Mouse (Mus musculus): Measurements from ENCODE around the gene Ppp1r10. TPM values are rescaled to one million over a fixed set of nuclear protein-coding genes. Genes with fewer than 3 reads are reported as not detected.
"Not testable (repeated sequence)": the region's sequence is repeated elsewhere in the genome, so short reads cannot be mapped to it uniquely, and the experiment has no call there.

The Ppp1r10 gene
- polyA plus RNA-seq, 1 experiment from 2014 or later = 26.9 TPM

GRCm38 (mm10) chr17:35929534-35929933 is 13.3 kb downstream of the Ppp1r10 start:
- Histone ChIP-seq H3K27me3 (ENCODE audit: control insufficient read depth, insufficient read depth, low read length) (no peaks in the 10 kb centered on the region), H3K9ac (ENCODE audit: low read depth, low read length) (no peak overlapping the region), H3K9me3 (replicated peaks; ENCODE audit: control insufficient read depth, low read length) (no peaks in the 10 kb centered on the region), H3K4me3 (ENCODE audit: low read depth, low read length) (no peak overlapping the region), H3K4me1 (ENCODE audit: control insufficient read depth, insufficient read depth, low read length) (no peaks in the 10 kb centered on the region), H3K36me3 (ENCODE audit: control insufficient read depth, insufficient read depth, low read length) (peaks cover 46% of the 10 kb centered on the region), H3K4me2 (no peak overlapping the region), H3K27ac (ENCODE audit: low read depth, low read length) (no peak overlapping the region)
- WGBS (ENCODE audit: insufficient replicate concordance) = 95% methylated on average over 2 of the region's 2 CpGs
- ATAC-seq (replicated peaks; ENCODE audit: insufficient number of reproducible peaks, low FRiP score, low TSS enrichment) = no peak

- Histone ChIP-seq H3K27me3 (ENCODE audit: control insufficient read depth, insufficient read depth, low read length) (no peaks in the 10 kb centered on the region), H3K4me1 (ENCODE audit: control insufficient read depth, insufficient read depth, low read length) (no peaks in the 10 kb centered on the region), H3K4me3 (ENCODE audit: low read depth, low read length) (no peak overlapping the region), H3K9me3 (replicated peaks; ENCODE audit: control insufficient read depth, low read length) (no peaks in the 10 kb centered on the region), H3K9ac (ENCODE audit: low read depth, low read length) (no peak overlapping the region), H3K36me3 (ENCODE audit: control insufficient read depth, insufficient read depth, low read length) (peaks cover 40% of the 10 kb centered on the region), H3K4me2 (no peak overlapping the region), H3K27ac (ENCODE audit: low read depth, low read length) (no peak overlapping the region)
- 94% methylated on average over 12 of the region's 12 CpGs for WGBS (ENCODE audit: insufficient replicate concordance)
- ATAC-seq (replicated peaks; ENCODE audit: insufficient number of reproducible peaks, low FRiP score, low TSS enrichment) = no peak; the same call in 1 of the 2 replicates
These were observed 14.4 kb downstream of the Ppp1r10 start for GRCm38 (mm10) chr17:35930627-35931026.

DNA sequence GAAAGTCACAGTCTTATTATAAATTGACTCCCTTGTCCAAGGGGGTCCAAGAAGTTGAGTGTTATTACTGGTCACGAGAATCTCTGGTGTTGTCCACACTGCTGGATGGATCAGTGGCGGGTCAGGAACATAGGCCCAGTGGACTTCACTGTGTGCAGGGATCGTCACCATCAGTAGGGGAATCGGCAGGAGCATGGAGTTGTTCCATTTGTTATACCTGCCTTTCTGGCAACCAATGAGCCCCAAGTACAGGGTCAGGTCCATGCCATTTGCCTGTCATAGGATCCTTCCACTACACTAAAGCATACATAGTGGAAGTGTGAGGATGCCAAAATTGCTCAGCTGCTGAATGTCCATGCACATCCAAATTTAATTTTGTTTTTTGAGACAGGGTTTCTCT is 16.4 kb downstream of the Ppp1r10 start:
- no peaks in the 10 kb centered on the region for H3K9me3 ChIP-seq (replicated peaks; ENCODE audit: control insufficient read depth, low read length)
- H3K27me3 ChIP-seq (ENCODE audit: control insufficient read depth, insufficient read depth, low read length) = no peaks in the 10 kb centered on the region
- WGBS (ENCODE audit: insufficient replicate concordance) = 88% methylated on average over 4 of the region's 4 CpGs
- no peak overlapping the region for H3K4me3 ChIP-seq (ENCODE audit: low read depth, low read length)
- peaks cover 31% of the 10 kb centered on the region for H3K36me3 ChIP-seq (ENCODE audit: control insufficient read depth, insufficient read depth, low read length)
- H3K27ac ChIP-seq (ENCODE audit: low read depth, low read length) = no peak overlapping the region
- no peak for ATAC-seq (replicated peaks; ENCODE audit: insufficient number of reproducible peaks, low FRiP score, low TSS enrichment)
- H3K4me1 ChIP-seq (ENCODE audit: control insufficient read depth, insufficient read depth, low read length) = no peaks in the 10 kb centered on the region
- H3K9ac ChIP-seq (ENCODE audit: low read depth, low read length) = no peak overlapping the region
- H3K4me2 ChIP-seq = no peak overlapping the region

DNA sequence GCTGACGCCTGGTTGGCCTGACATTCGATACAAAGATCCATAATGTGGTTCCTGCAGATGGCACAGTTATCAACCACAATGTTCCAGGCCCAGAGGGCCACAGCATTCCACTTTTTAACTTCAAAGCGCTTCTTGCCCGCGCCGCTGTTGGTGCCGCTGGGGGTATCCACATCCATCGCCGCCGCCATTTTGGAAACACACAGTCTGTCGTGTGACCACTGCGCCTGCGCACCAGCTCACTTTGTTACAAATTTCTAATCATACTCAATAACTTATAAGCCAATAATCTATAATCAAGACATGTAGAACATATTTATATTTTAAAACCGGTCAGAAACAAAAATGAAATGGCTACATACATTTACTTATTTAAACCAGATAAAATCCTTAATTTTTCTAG is 19.5 kb downstream of the Ppp1r10 start:
- H3K27ac ChIP-seq (ENCODE audit: low read depth, low read length); H3K4me3 ChIP-seq (ENCODE audit: low read depth, low read length); ATAC-seq (replicated peaks; ENCODE audit: insufficient number of reproducible peaks, low FRiP score, low TSS enrichment); H3K36me3 ChIP-seq (ENCODE audit: control insufficient read depth, insufficient read depth, low read length); H3K27me3 ChIP-seq (ENCODE audit: control insufficient read depth, insufficient read depth, low read length); H3K4me1 ChIP-seq (ENCODE audit: control insufficient read depth, insufficient read depth, low read length); H3K9ac ChIP-seq (ENCODE audit: low read depth, low read length); H3K9me3 ChIP-seq (replicated peaks; ENCODE audit: control insufficient read depth, low read length); H3K4me2 ChIP-seq: not testable (repeated sequence)
- 75% methylated on average over 14 of the region's 14 CpGs for WGBS (ENCODE audit: insufficient replicate concordance)

DNA sequence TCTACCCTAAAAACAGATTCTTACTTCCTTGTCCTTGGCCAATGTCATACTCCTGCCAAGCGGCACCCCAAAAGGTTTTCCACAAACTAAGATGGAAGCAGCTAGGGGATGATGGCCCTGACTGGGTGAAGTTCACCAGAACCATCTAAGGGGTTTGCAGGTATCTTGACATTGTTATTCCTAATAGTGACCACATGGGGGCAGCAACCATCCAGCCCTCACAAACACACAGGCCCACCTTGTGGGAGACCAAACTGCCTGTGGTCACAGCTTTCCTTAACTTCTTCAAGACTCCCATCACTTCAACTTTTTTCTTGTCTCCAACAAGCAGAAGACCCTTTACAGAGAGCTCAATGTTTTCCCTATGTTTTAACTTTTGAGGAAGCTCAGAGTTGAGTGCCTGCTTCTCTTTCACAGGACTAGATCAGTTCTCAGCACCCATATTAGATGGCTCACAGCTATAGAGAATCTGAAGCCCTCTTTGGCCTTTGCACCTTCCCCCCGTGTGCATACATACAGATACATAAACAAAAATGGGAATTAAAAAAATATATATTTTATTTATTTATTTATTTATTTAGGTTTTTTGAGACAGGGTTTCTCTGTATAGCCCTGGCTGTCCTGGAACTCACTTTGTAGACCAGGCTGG is 21.6 kb downstream of the Ppp1r10 start:
- WGBS (ENCODE audit: insufficient replicate concordance) = 35% methylated on average over 2 of the region's 2 CpGs
- H3K4me2 ChIP-seq = no peak overlapping the region
- ATAC-seq (replicated peaks; ENCODE audit: insufficient number of reproducible peaks, low FRiP score, low TSS enrichment) = peak; percentile 18; the same call in 1 of the 2 replicates

GRCm38 (mm10) chr17:35939108-35939507 is 22.9 kb downstream of the Ppp1r10 start:
- Histone ChIP-seq H3K9me3 (replicated peaks; ENCODE audit: control insufficient read depth, low read length) (no peaks in the 10 kb centered on the region), H3K4me1 (ENCODE audit: control insufficient read depth, insufficient read depth, low read length) (no peaks in the 10 kb centered on the region), H3K4me3 (ENCODE audit: low read depth, low read length) (no peak overlapping the region), H3K36me3 (ENCODE audit: control insufficient read depth, insufficient read depth, low read length) (no peaks in the 10 kb centered on the region), H3K9ac (ENCODE audit: low read depth, low read length) (no peak overlapping the region), H3K4me2 (no peak overlapping the region), H3K27ac (ENCODE audit: low read depth, low read length) (no peak overlapping the region), H3K27me3 (ENCODE audit: control insufficient read depth, insufficient read depth, low read length) (no peaks in the 10 kb centered on the region)
- ATAC-seq (replicated peaks; ENCODE audit: insufficient number of reproducible peaks, low FRiP score, low TSS enrichment) = no peak
- 56% methylated on average over 2 of the region's 2 CpGs for WGBS (ENCODE audit: insufficient replicate concordance)

More for the DNA sequence above, 21.6 kb downstream of the Ppp1r10 start:
- H3K27ac ChIP-seq (ENCODE audit: low read depth, low read length) = no peak overlapping the region
- no peaks in the 10 kb centered on the region for H3K4me1 ChIP-seq (ENCODE audit: control insufficient read depth, insufficient read depth, low read length)
- H3K36me3 ChIP-seq (ENCODE audit: control insufficient read depth, insufficient read depth, low read length) = no peaks in the 10 kb centered on the region
- no peak overlapping the region for H3K4me3 ChIP-seq (ENCODE audit: low read depth, low read length)
- no peaks in the 10 kb centered on the region for H3K9me3 ChIP-seq (replicated peaks; ENCODE audit: control insufficient read depth, low read length)
- no peaks in the 10 kb centered on the region for H3K27me3 ChIP-seq (ENCODE audit: control insufficient read depth, insufficient read depth, low read length)
- H3K9ac ChIP-seq (ENCODE audit: low read depth, low read length) = no peak overlapping the region

DNA sequence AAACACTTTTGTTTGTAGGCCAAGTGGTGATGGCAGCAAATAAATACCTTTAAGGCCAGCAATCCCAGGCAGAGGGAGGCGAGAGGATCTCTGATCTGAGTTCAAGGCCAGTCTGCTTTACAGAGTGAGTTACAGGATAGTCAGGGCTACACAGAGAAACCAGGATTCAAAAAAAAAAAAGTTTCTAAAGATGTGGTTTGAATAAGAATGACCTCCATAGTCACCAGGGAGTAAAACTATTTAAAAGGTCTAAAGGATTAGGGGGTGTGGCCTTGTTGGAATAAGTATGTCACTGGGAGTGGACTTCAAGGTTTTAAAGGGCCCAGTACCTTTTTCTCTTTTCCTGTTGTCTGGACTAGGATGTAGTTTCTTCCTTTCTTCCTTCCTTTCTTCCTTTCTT is 23.7 kb downstream of the Ppp1r10 start:
- Histone ChIP-seq H3K27me3 (ENCODE audit: control insufficient read depth, insufficient read depth, low read length) (no peaks in the 10 kb centered on the region), H3K9me3 (replicated peaks; ENCODE audit: control insufficient read depth, low read length) (no peaks in the 10 kb centered on the region), H3K36me3 (ENCODE audit: control insufficient read depth, insufficient read depth, low read length) (no peaks in the 10 kb centered on the region), H3K27ac (ENCODE audit: low read depth, low read length) (no peak overlapping the region), H3K4me1 (ENCODE audit: control insufficient read depth, insufficient read depth, low read length) (no peaks in the 10 kb centered on the region), H3K4me3 (ENCODE audit: low read depth, low read length) (no peak overlapping the region), H3K4me2 (no peak overlapping the region), H3K9ac (ENCODE audit: low read depth, low read length) (no peak overlapping the region)
- no peak for ATAC-seq (replicated peaks; ENCODE audit: insufficient number of reproducible peaks, low FRiP score, low TSS enrichment)
- WGBS (ENCODE audit: insufficient replicate concordance) = 50% methylated on average over 1 of the region's 1 CpGs

GRCm38 (mm10) chr17:35950946-35951345 is 34.7 kb downstream of the Ppp1r10 start:
- not testable (repeated sequence) for H3K27me3 ChIP-seq (ENCODE audit: control insufficient read depth, insufficient read depth, low read length); H3K4me1 ChIP-seq (ENCODE audit: control insufficient read depth, insufficient read depth, low read length); H3K36me3 ChIP-seq (ENCODE audit: control insufficient read depth, insufficient read depth, low read length); H3K4me2 ChIP-seq; H3K9me3 ChIP-seq (replicated peaks; ENCODE audit: control insufficient read depth, low read length); H3K9ac ChIP-seq (ENCODE audit: low read depth, low read length); H3K4me3 ChIP-seq (ENCODE audit: low read depth, low read length); ATAC-seq (replicated peaks; ENCODE audit: insufficient number of reproducible peaks, low FRiP score, low TSS enrichment); H3K27ac ChIP-seq (ENCODE audit: low read depth, low read length)

DNA sequence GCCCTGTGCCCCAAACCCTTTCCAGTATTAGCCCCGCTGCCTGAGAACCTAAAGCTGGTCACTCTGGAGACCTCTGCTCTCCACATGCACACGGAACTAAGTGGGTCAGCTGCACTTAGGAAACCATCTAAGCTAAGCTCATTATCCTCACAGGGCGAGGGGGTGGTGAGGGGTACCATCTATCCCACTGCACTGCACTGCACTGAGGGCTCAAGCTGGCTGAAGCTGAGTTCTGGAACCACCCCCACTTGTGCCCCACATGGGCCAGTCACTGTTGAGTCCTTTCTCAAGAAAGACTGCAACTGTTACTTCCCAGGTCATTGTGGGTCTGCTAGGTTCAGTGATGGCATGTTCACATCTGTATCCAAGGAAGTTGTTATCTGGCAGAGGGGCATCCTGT is 36.3 kb downstream of the Ppp1r10 start:
- not testable (repeated sequence) for ATAC-seq (replicated peaks; ENCODE audit: insufficient number of reproducible peaks, low FRiP score, low TSS enrichment); H3K4me2 ChIP-seq; H3K9me3 ChIP-seq (replicated peaks; ENCODE audit: control insufficient read depth, low read length); H3K4me3 ChIP-seq (ENCODE audit: low read depth, low read length); H3K4me1 ChIP-seq (ENCODE audit: control insufficient read depth, insufficient read depth, low read length); H3K27me3 ChIP-seq (ENCODE audit: control insufficient read depth, insufficient read depth, low read length); H3K27ac ChIP-seq (ENCODE audit: low read depth, low read length); H3K36me3 ChIP-seq (ENCODE audit: control insufficient read depth, insufficient read depth, low read length); H3K9ac ChIP-seq (ENCODE audit: low read depth, low read length)
- WGBS (ENCODE audit: insufficient replicate concordance) = 59% methylated on average over 1 of the region's 3 CpGs
